In the genomic region with DNA sequence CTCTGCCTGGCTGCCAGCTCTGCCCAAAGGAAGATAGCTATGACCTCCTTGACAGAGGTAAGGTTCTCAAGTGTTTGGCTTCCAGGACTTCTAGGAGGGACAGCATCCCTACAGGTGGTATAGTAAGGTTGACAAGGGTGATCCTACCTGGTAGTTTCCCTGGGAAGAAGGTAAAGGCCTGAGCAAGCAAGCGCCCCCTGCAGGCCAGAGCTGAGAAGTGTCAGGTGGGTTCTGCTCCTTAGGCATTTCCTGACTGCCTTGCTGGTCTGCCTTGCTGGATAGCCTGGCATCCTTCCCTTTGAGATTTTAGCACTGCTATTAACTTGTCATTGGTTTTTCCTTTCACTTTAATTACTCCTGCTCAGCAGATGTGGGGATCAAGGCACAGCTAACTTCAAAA, we compare ENCODE assay signal across 10 mouse cellular contexts.
A peak's percentile ranks its signal among the peaks of the same experiment; 100 is the strongest.
DNase-seq lines count a peak whose midpoint lies in the region; ATAC-seq and TF ChIP-seq lines count a peak whose summit lies in the region.
"Had no signal": no experiment of that assay in that cellular context is flagged by ENCODE, and none has a peak within 500 bp of the region (broad histone marks: within the 10 kb centered on the region; RNA-seq: fewer than 3 reads in every experiment).

No protein-coding gene starts in this region.

- H3K36me3 ChIP-seq in CH12.LX (replicated peaks in 1 of 2; ENCODE audit: control insufficient read depth in 1 of 2, insufficient read depth in 1 of 2, low read length in 1 of 2): no peaks in the 10 kb centered on the region

- H3K4me1 ChIP-seq in CH12.LX (ENCODE audit: control insufficient read depth in 1 of 2, insufficient read depth in 2 of 2): no peaks in the 10 kb centered on the region; a peak in 1 of 4 replicates

- no peak overlapping the region for H3K27ac ChIP-seq in layer of hippocampus, adult 2 months
- H3K27ac ChIP-seq in CH12.LX (ENCODE audit: insufficient read depth, low read depth): no peak overlapping the region
- H3K27ac ChIP-seq: macrophage had no signal

- ATAC-seq in megakaryocyte progenitor cell, adult 5-6 weeks (replicated peaks; ENCODE audit: poor library complexity): peak; percentile 72
- no peak; the same call in 1 of the 2 replicates for ATAC-seq in cerebellum, adult (ENCODE audit: insufficient number of reproducible peaks, low FRiP score, low TSS enrichment)

- in situ Hi-C loops in CH12.LX (cut with MboI; ENCODE audit: low pct_ligation_motif_present, low pct_unique_long_range_greater_than_20kb, low sequenced_read_pairs): no loop called here

- intact Hi-C loops in heart, postnatal 25 days (cut with DNase I): no loop called here

- H3K27me3 ChIP-seq in CH12.LX (replicated peaks): peaks cover 23% of the 10 kb centered on the region

- H3K79me2 ChIP-seq in CH12.LX (replicated peaks; ENCODE audit: control insufficient read depth, extremely low read depth, insufficient read depth, poor library complexity, severe bottlenecking): no peaks in the 10 kb centered on the region

- no peaks in the 10 kb centered on the region for H3K9me3 ChIP-seq in CH12.LX (replicated peaks; ENCODE audit: low read length)

- dilution Hi-C loops in CH12.LX (cut with MboI; ENCODE audit: extremely low pct_ligation_motif_present, extremely low pct_unique_long_range_greater_than_20kb, low sequenced_read_pairs): no loop called here

- TF ChIP-seq CTCF in layer of hippocampus, adult 2 months (conservative IDR thresholded peaks at IDR 0.05): peak; percentile 66
- peak; percentile 61 to 65 for TF ChIP-seq CTCF in CH12.LX (conservative IDR thresholded peaks at IDR 0.05 in 1 of 2, IDR thresholded peaks at IDR 0.05 in 1 of 2; ENCODE audit: low read depth in 2 of 2, low read length in 2 of 2)

- no peak for DNase-seq in layer of hippocampus, adult 2 months (ENCODE audit: low spot score in 2 of 2)
- no peak for DNase-seq in layer of hippocampus, postnatal 36 days
- DNase-seq in CH12.LX (ENCODE audit: extremely low read depth) (peak; percentile 34), ZHBTc4 (ENCODE audit: low read depth, low spot score) (peak; percentile 60)
- DNase-seq in layer of hippocampus, adult 9-11 months: no peak
- DNase-seq in heart, postnatal 25 days (ENCODE audit: low spot score): no peak
- DNase-seq: cerebellum, adult 9-11 months had no signal

- H3K4me3 ChIP-seq in layer of hippocampus, adult 2 months: no peak overlapping the region
- H3K4me3 ChIP-seq in CH12.LX (replicated peaks in 1 of 3; ENCODE audit: low read depth in 2 of 3, low read length in 2 of 3, poor library complexity in 1 of 3): no peak overlapping the region

- TF ChIP-seq EP300 in CH12.LX (IDR thresholded peaks at IDR 0.05; ENCODE audit: low read length): no peak

- no peak; the same call in none of the 2 replicates for TF ChIP-seq RAD21 in CH12.LX (IDR thresholded peaks at IDR 0.05; ENCODE audit: low read depth, low read length)

- TF ChIP-seq POLR2A in CH12.LX (IDR thresholded peaks at IDR 0.05; ENCODE audit: low read depth, low read length): no peak

- no peak overlapping the region for H3K9ac ChIP-seq in CH12.LX (ENCODE audit: insufficient read depth, low read depth)

- no peak overlapping the region for H3K4me2 ChIP-seq in CH12.LX (ENCODE audit: insufficient read depth, low read depth, poor library complexity, severe bottlenecking)

TF ChIP-seq in CH12.LX, 34 proteins besides CTCF, POLR2A, EP300 and RAD21:
- TF ChIP-seq GABPA (IDR thresholded peaks at IDR 0.05; ENCODE audit: insufficient replicate concordance, low read depth, low read length) (no peak), SMC3 (IDR thresholded peaks at IDR 0.05; ENCODE audit: low read depth, low read length) (peak; percentile 64)

Comparison
In these comparisons a context has a peak if more than half of its experiments do, and no peak if none do; other contexts are left out.
1. DNase-seq: peak in CH12.LX (single experiment) and ZHBTc4 (single experiment); none in layer of hippocampus, adult 2 months (0 of 2), layer of hippocampus, postnatal 36 days (0 of 2), layer of hippocampus, adult 9-11 months (single experiment) and heart, postnatal 25 days (single experiment).